Mouse (Mus musculus): ENCODE measurements around the gene Plekha5. TPM values are rescaled to one million over a fixed set of nuclear protein-coding genes. Genes with fewer than 3 reads are reported as not detected.
"Not testable (repeated sequence)": the region's sequence is repeated elsewhere in the genome, so short reads cannot be mapped to it uniquely, and the experiment has no call there.

Plekha5 gene
- polyA plus RNA-seq, 1 experiment from 2014 or later, result 51.5 TPM

GRCm38 (mm10) chr6:140514205-140515110 is 90.6 kb downstream of the Plekha5 start:
- WGBS, result 15% methylated on average over 8 of the region's 8 CpGs
- ATAC-seq (ENCODE audit: insufficient number of reproducible peaks, low FRiP score, low TSS enrichment, low read depth), result 0 out of 2 replicates have a peak, but pooled peaks have one; percentile 37
- Histone ChIP-seq H3K4me3 (replicated peaks) (no peak overlapping the region), H3K9ac (no peak overlapping the region), H3K4me2 (replicated peaks) (no peak overlapping the region), H3K27ac (replicated peaks) (peak overlapping the region; percentile 71), H3K36me3 (no peaks in the 10 kb centered on the region), H3K9me3 (replicated peaks) (no peaks in the 10 kb centered on the region), H3K4me1 (peaks cover 41% of the 10 kb centered on the region), H3K27me3 (no peaks in the 10 kb centered on the region)

- no peak overlapping the region for H3K4me3 ChIP-seq (replicated peaks)
- WGBS, result 61% methylated on average over 4 of the region's 4 CpGs
- H3K4me2 ChIP-seq (replicated peaks), result no peak overlapping the region
- no peaks in the 10 kb centered on the region for H3K9me3 ChIP-seq (replicated peaks)
- H3K27me3 ChIP-seq, result no peaks in the 10 kb centered on the region
- no peak overlapping the region for H3K27ac ChIP-seq (replicated peaks)
- ATAC-seq (ENCODE audit: insufficient number of reproducible peaks, low FRiP score, low TSS enrichment, low read depth), result no peak
- peaks cover 48% of the 10 kb centered on the region for H3K4me1 ChIP-seq
- H3K9ac ChIP-seq, result no peak overlapping the region
- H3K36me3 ChIP-seq, result no peaks in the 10 kb centered on the region
Measured at GRCm38 (mm10) chr6:140515550-140515949, 91.7 kb downstream of the Plekha5 start.

GRCm38 (mm10) chr6:140516202-140516601 is 92.3 kb downstream of the Plekha5 start:
- ATAC-seq (ENCODE audit: insufficient number of reproducible peaks, low FRiP score, low TSS enrichment, low read depth), result no peak
- no peaks in the 10 kb centered on the region for H3K9me3 ChIP-seq (replicated peaks)
- H3K4me1 ChIP-seq, result peaks cover 48% of the 10 kb centered on the region
- 48% methylated on average over 3 of the region's 3 CpGs for WGBS
- H3K27me3 ChIP-seq, result no peaks in the 10 kb centered on the region
- no peak overlapping the region for H3K4me2 ChIP-seq (replicated peaks)
- H3K9ac ChIP-seq, result no peak overlapping the region
- no peaks in the 10 kb centered on the region for H3K36me3 ChIP-seq
- no peak overlapping the region for H3K27ac ChIP-seq (replicated peaks)
- no peak overlapping the region for H3K4me3 ChIP-seq (replicated peaks)

- Histone ChIP-seq H3K36me3 (no peaks in the 10 kb centered on the region), H3K4me1 (peaks cover 46% of the 10 kb centered on the region), H3K4me2 (replicated peaks) (no peak overlapping the region), H3K27me3 (no peaks in the 10 kb centered on the region), H3K4me3 (replicated peaks) (no peak overlapping the region), H3K27ac (replicated peaks) (no peak overlapping the region), H3K9me3 (replicated peaks) (no peaks in the 10 kb centered on the region), H3K9ac (no peak overlapping the region)
- no peak for ATAC-seq (ENCODE audit: insufficient number of reproducible peaks, low FRiP score, low TSS enrichment, low read depth)
- WGBS, result 68% methylated on average over 1 of the region's 1 CpGs
Measured at GRCm38 (mm10) chr6:140517188-140517587, 93.3 kb downstream of the Plekha5 start.

- 40% methylated on average over 13 of the region's 13 CpGs for WGBS
- Histone ChIP-seq H3K9ac (no peak overlapping the region), H3K4me1 (peaks cover 46% of the 10 kb centered on the region), H3K27me3 (no peaks in the 10 kb centered on the region), H3K9me3 (replicated peaks) (no peaks in the 10 kb centered on the region), H3K4me3 (replicated peaks) (no peak overlapping the region), H3K36me3 (no peaks in the 10 kb centered on the region), H3K27ac (replicated peaks) (peak overlapping the region; percentile 52), H3K4me2 (replicated peaks) (no peak overlapping the region; the same call in 1 of the 2 replicates)
- ATAC-seq (ENCODE audit: insufficient number of reproducible peaks, low FRiP score, low TSS enrichment, low read depth), result no peak
Measured at GRCm38 (mm10) chr6:140519019-140519418, 95.2 kb downstream of the Plekha5 start.

GRCm38 (mm10) chr6:140519488-140520159 is 95.8 kb downstream of the Plekha5 start:
- no peak overlapping the region for H3K9ac ChIP-seq
- H3K4me1 ChIP-seq, result peaks cover 42% of the 10 kb centered on the region
- no peaks in the 10 kb centered on the region for H3K27me3 ChIP-seq
- H3K4me3 ChIP-seq (replicated peaks), result no peak overlapping the region
- no peaks in the 10 kb centered on the region for H3K36me3 ChIP-seq
- H3K4me2 ChIP-seq (replicated peaks), result no peak overlapping the region; the same call in 1 of the 2 replicates
- peak; percentile 61 for ATAC-seq (ENCODE audit: insufficient number of reproducible peaks, low FRiP score, low TSS enrichment, low read depth)
- H3K27ac ChIP-seq (replicated peaks), result peak overlapping the region; percentile 52
- H3K9me3 ChIP-seq (replicated peaks), result no peaks in the 10 kb centered on the region
- WGBS, result 24% methylated on average over 10 of the region's 10 CpGs

- H3K27ac ChIP-seq (replicated peaks), result no peak overlapping the region; the same call in 1 of the 2 replicates
- no peak overlapping the region for H3K9ac ChIP-seq
- no peaks in the 10 kb centered on the region for H3K27me3 ChIP-seq
- H3K4me1 ChIP-seq, result peaks cover 38% of the 10 kb centered on the region
- H3K4me3 ChIP-seq (replicated peaks), result no peak overlapping the region
- ATAC-seq (ENCODE audit: insufficient number of reproducible peaks, low FRiP score, low TSS enrichment, low read depth), result no peak
- H3K4me2 ChIP-seq (replicated peaks), result no peak overlapping the region
- H3K36me3 ChIP-seq, result no peaks in the 10 kb centered on the region
- 35% methylated on average over 6 of the region's 6 CpGs for WGBS
- H3K9me3 ChIP-seq (replicated peaks), result no peaks in the 10 kb centered on the region
Measured at GRCm38 (mm10) chr6:140520961-140521360, 97.1 kb downstream of the Plekha5 start.

GRCm38 (mm10) chr6:140521832-140522231 is 98.0 kb downstream of the Plekha5 start:
- Histone ChIP-seq H3K4me3 (replicated peaks) (no peak overlapping the region), H3K27me3 (no peaks in the 10 kb centered on the region), H3K9me3 (replicated peaks) (no peaks in the 10 kb centered on the region), H3K4me1 (peaks cover 36% of the 10 kb centered on the region), H3K27ac (replicated peaks) (no peak overlapping the region), H3K36me3 (no peaks in the 10 kb centered on the region), H3K9ac (no peak overlapping the region), H3K4me2 (replicated peaks) (no peak overlapping the region)
- no peak for ATAC-seq (ENCODE audit: insufficient number of reproducible peaks, low FRiP score, low TSS enrichment, low read depth)
- 43% methylated on average over 5 of the region's 5 CpGs for WGBS

- H3K4me1 ChIP-seq, result peaks cover 36% of the 10 kb centered on the region
- ATAC-seq (ENCODE audit: insufficient number of reproducible peaks, low FRiP score, low TSS enrichment, low read depth), result no peak
- H3K9ac ChIP-seq, result no peak overlapping the region
- H3K27ac ChIP-seq (replicated peaks), result no peak overlapping the region
- H3K9me3 ChIP-seq (replicated peaks), result no peaks in the 10 kb centered on the region
- no peak overlapping the region for H3K4me2 ChIP-seq (replicated peaks)
- no peaks in the 10 kb centered on the region for H3K27me3 ChIP-seq
- 64% methylated on average over 4 of the region's 4 CpGs for WGBS
- peaks cover 7% of the 10 kb centered on the region; the same call in 1 of the 2 replicates for H3K36me3 ChIP-seq
- no peak overlapping the region for H3K4me3 ChIP-seq (replicated peaks)
Measured at GRCm38 (mm10) chr6:140523600-140523999, 99.7 kb downstream of the Plekha5 start.

GRCm38 (mm10) chr6:140528414-140528813 is 104.6 kb downstream of the Plekha5 start:
- no peak overlapping the region for H3K4me3 ChIP-seq (replicated peaks)
- H3K4me2 ChIP-seq (replicated peaks), result no peak overlapping the region
- no peaks in the 10 kb centered on the region for H3K9me3 ChIP-seq (replicated peaks)
- H3K27me3 ChIP-seq, result no peaks in the 10 kb centered on the region
- 85% methylated on average over 6 of the region's 6 CpGs for WGBS
- H3K27ac ChIP-seq (replicated peaks), result no peak overlapping the region
- no peak overlapping the region for H3K9ac ChIP-seq
- H3K4me1 ChIP-seq, result peaks cover 2% of the 10 kb centered on the region
- peaks cover 17% of the 10 kb centered on the region; the same call in 1 of the 2 replicates for H3K36me3 ChIP-seq
- ATAC-seq (ENCODE audit: insufficient number of reproducible peaks, low FRiP score, low TSS enrichment, low read depth), result no peak

GRCm38 (mm10) chr6:140532858-140533257 is 109.0 kb downstream of the Plekha5 start:
- ATAC-seq (ENCODE audit: insufficient number of reproducible peaks, low FRiP score, low TSS enrichment, low read depth); H3K4me3 ChIP-seq (replicated peaks); H3K27me3 ChIP-seq; H3K27ac ChIP-seq (replicated peaks); H3K4me1 ChIP-seq; H3K9ac ChIP-seq; H3K9me3 ChIP-seq (replicated peaks); H3K4me2 ChIP-seq (replicated peaks): not testable (repeated sequence)
- WGBS, result 79% methylated on average over 1 of the region's 1 CpGs
- peaks cover 39% of the 10 kb centered on the region for H3K36me3 ChIP-seq

All from embryonic facial prominence, embryonic 15.5 days (tissue).